Mouse (Mus musculus) gastrocnemius, postnatal 14 days (tissue): ENCODE results near the gene Klhdc8a. TPM values are rescaled to one million over a fixed set of nuclear protein-coding genes. Genes with fewer than 3 reads are reported as not detected.

Experiments used
- DNase-seq: peaks from one replicate; pipeline ENCODE4 v3.0.0; 2021; ENCODE audit warnings: mixed read lengths
- intact Hi-C: fragments of 180-260 bp; cut with DNase I; formaldehyde crosslinking; loops from one replicate; pipeline ENCODE4 v1.15.1; 2025; ENCODE audit warnings: low total_unique reads
- total RNA-seq, 2 experiments: library from RNA; stranded (reverse); gene quantifications; 2 replicates each; pipeline ENCODE4 v1.2.3; 2021

Klhdc8a gene
- total RNA-seq, 2 experiments from 2014 or later, result 0.39 to 0.42 TPM

DNA sequence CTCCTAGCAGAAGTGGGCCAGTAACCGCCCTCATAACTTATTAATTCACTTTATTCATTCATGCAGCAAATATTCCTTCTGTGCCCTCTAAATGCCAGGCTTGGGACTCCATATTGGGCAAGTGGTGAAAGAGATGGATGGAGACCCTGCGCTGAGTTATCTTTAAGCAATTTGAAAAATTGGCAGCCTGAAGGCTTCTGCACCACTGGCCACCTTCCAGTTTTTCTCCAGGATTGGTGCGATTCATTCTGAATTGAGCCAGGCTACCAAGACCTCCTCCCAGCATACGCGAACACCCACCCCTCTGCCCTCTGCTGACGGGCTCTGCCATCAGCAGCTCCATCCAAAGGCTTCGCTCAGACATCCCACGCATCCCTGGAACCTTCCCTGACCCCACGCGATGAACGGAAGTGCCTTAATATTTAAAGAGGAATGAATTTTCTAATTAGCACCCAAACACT lies 10.4 kb upstream of the Klhdc8a start:
- no peak for DNase-seq
- intact Hi-C loops, result no loop called here

- intact Hi-C loops, result no loop called here
- DNase-seq, result no peak
Measured at GRCm38 (mm10) chr1:132289965-132290364, 8.5 kb upstream of the Klhdc8a start.

DNA sequence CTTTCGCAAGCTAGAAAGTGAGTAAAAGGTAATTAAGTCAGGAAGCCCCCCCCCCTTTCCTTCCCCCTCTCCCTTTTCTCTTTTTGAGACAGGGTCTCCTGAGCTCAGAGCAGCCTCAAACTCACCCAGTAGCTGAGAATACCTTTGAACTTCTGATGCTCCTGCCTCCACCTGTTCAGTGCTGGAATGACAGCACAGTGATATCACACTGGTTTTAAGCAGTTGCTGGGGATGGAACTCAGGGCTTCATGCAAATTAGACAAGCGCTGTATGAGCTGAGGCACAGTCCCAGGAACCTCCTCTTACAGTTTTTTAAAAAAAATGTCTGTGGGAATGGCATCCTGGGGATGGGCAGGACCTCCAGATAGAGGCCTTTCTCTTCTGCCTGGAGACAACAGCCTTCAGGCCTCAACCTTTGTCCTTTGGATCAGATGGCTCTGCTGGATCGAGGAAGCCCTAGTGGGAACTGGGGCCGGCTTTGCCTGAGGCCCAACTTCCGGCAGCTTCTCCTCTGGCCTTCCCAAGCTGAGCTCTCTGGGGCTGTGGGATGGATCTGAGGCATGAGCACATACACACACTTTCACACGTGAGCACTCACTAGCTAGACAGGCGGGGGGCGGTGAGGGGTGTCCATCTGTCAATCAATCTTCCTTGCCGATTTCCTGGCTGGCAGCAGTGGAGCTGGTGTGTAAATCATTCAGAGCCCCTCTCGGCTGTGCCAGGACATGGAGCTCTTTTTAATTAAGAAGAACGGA lies 7.3 kb upstream of the Klhdc8a start:
- intact Hi-C loops, result no loop called here
- no peak for DNase-seq

DNA sequence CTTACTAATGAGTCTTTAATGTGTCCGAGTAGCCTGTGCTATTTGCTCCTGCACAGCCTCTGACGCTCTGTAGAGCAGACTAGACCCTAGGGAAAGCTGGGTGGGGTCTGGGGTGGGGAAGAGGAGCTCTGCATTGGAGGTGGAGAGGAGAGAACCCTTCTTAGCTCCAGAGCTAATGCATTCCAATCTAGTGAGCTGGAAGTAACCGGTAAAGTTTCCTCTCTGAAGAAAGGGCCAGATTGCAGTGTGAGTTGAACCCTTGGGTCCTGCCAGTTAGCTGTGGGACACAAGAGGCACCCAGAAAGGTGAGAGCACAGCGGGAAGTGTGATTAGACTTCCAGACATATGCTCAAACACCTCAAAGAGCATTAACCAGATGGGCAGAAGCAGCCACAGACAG lies 6.7 kb upstream of the Klhdc8a start:
- DNase-seq, result no peak
- intact Hi-C loops, result no loop called here

DNA sequence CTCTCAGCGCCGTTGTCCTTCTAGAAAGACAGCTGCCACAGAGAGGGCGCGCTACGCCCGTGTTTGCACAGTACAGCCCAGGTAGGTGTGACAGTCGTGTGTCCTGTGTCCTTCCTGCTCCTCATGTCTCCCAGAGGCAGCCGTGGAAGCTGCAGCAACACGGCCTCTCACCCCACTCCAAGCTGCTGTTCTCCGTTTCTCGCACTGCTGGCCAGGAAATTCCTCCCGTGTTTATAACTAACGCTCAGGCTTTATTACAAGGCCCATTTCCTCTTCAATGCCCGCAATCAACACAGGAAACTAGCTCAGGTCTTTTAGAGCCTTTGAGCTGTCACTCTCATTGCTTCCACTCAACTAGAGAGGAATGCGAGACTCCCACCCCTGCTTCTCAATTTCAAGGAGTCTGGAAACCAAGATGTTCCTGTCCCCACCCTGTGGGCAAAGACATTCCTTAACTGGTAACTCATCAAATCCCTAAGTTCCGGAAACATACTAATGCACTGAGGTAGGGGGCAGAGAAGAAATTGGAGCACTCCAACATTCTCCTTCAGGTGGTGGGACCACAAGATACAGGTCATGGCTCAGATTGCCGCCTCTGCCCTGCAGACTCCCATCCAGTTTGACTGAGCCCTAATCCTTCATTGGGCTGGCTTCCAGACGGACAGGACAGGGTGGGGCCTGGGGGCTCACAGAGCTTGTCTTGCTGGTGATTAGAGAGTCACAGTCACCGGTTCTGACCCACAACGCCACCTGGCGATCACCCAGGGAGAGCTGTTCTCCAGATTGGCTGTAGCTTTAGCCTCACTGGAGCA lies 5.9 kb upstream of the Klhdc8a start:
- DNase-seq, result no peak
- intact Hi-C loops, result no loop called here

GRCm38 (mm10) chr1:132295506-132295905 lies 2.9 kb upstream of the Klhdc8a start:
- DNase-seq, result no peak
- intact Hi-C loops, result no loop called here

DNA sequence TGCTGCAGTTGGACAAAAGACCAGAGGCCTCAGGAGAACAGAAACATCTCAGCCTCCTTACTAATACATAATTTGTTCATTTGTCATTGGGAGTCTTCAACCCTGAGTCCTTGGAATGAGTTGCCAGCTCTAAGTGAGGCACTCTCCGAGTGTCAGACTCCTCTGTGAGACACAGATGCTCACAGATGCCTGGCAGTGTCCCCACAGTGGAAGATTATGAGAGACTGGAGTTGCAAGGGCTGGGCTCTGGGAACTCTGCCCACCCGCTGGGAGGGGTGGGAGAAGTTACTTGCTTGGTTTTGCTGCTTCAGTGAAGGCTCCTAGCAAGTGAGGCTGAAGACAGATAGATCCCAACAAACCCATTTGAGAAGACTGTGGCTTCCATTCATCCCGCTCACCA lies 2.4 kb upstream of the Klhdc8a start:
- intact Hi-C loops, result no loop called here
- DNase-seq, result peak; percentile 79

DNA sequence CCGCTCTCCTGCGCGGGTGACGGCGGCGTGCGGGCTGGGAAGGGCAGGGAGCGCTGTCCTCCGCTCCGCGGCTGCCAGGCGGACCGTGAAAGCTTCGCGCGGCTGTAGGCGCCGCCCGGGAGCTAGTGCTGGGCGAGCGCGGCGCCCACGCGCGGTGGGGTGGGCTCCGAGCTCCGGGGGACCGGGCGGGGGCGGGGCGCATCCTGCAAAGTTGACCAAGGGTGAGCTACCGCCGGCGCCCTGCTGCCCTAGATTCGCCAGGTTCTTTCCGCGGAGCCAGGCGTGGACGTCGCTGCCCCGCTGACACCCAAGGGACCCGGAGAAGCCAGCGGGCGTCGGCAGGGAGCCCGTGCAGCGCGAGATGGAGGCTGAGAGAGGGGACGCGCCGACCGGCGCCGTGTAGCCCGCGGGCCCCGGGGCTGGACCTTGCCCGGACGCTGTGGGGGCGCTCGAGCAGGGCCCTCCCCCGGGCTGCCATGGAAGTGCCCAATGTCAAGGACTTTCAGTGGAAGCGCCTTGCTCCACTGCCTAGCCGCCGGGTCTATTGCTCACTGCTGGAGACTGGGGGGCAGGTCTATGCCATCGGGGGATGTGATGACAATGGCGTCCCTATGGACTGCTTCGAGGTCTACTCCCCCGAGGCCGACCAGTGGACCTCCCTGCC lies 507 bp downstream of the Klhdc8a start:
- DNase-seq, result peak; percentile 41
- intact Hi-C loops, result no loop called here

GRCm38 (mm10) chr1:132299744-132300143 lies 1.3 kb downstream of the Klhdc8a start:
- DNase-seq, result no peak
- intact Hi-C loops, result loop anchor here (5.0 to 10.0 kb wide), 2 partner anchors 135 to 177 kb away; no protein-coding TSS in a partner anchor

- intact Hi-C loops, result loop anchor here (5.0 to 10.0 kb wide), 2 partner anchors 136 to 179 kb away; no protein-coding TSS in a partner anchor
- no peak for DNase-seq
Measured at GRCm38 (mm10) chr1:132301242-132301641, 2.8 kb downstream of the Klhdc8a start.

GRCm38 (mm10) chr1:132302341-132302866 lies 4.0 kb downstream of the Klhdc8a start:
- DNase-seq, result no peak
- intact Hi-C loops, result loop anchor here (5.0 to 10.0 kb wide), 2 partner anchors 138 to 180 kb away; no protein-coding TSS in a partner anchor

GRCm38 (mm10) chr1:132304618-132305214 lies 6.3 kb downstream of the Klhdc8a start:
- DNase-seq, result no peak
- intact Hi-C loops, result loop anchor here (5.0 to 10.0 kb wide), 2 partner anchors 140 to 182 kb away; no protein-coding TSS in a partner anchor

- DNase-seq, result peak; percentile 35
- intact Hi-C loops, result loop anchor here (10.0 kb wide), 1 partner anchor 141 kb away; no protein-coding TSS in a partner anchor
Measured at GRCm38 (mm10) chr1:132306160-132306559, 7.7 kb downstream of the Klhdc8a start.

GRCm38 (mm10) chr1:132306808-132307207 lies 8.4 kb downstream of the Klhdc8a start:
- intact Hi-C loops, result loop anchor here (10.0 kb wide), 1 partner anchor 142 kb away; no protein-coding TSS in a partner anchor
- no peak for DNase-seq

GRCm38 (mm10) chr1:132307962-132308361 lies 9.5 kb downstream of the Klhdc8a start:
- DNase-seq, result no peak
- intact Hi-C loops, result loop anchor here (10.0 kb wide), 1 partner anchor 143 kb away; no protein-coding TSS in a partner anchor

- no peak for DNase-seq
- intact Hi-C loops, result loop anchor here (10.0 kb wide), 1 partner anchor 144 kb away; no protein-coding TSS in a partner anchor
Measured at GRCm38 (mm10) chr1:132308674-132309073, 10.2 kb downstream of the Klhdc8a start.

DNA sequence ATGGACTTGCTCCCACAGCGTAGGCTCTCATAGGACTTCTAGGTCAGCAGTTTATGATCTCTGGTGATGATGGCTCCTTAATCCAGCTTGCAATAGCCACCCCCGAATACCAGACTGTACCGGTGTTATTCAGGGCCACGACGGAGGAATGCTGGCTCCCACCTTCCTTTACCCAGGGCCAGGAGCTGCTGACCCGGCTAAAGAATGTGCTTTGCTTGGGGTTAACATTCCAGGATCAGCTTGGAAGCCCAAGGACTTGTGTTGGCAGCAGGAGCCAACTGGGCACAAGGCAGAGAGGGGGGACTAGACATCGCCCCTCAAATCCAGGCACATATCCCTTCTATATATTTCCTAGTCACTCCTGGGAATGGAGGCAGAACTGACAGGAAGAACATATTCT lies 12.3 kb downstream of the Klhdc8a start:
- intact Hi-C loops, result no loop called here
- no peak for DNase-seq

- DNase-seq, result no peak
- intact Hi-C loops, result no loop called here
Measured at GRCm38 (mm10) chr1:132311174-132311859, 12.9 kb downstream of the Klhdc8a start.
